Mouse (Mus musculus): ENCODE results near the gene Pard3. TPM values are rescaled to one million over a fixed set of nuclear protein-coding genes. Genes with fewer than 3 reads are reported as not detected.
A peak's percentile ranks its signal among the peaks of the same experiment; 100 is the strongest.

Pard3 gene
- polyA plus RNA-seq, 1 experiment from 2014 or later: 14.5 TPM

DNA sequence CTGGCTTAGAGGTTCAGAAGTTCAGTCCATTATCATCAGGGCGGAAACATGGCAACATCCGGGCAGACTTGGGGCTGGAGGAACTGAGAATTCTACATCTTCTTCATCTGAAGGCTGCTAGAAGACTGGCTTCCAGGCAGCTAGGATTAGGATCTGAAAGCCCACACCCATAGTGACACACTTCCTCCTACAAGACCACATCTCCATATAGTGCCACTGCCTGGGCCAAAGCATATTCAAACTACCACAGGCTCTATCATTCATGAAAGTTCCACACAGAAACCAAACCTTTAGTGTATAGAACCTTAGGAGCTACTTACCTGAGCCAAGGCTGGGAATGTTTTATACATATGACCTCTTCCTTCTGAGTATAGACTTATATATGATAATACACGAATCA, 476.6 kb downstream of the Pard3 start:
- DNase-seq (ENCODE audit: low spot score) (no peak), ATAC-seq (replicated peaks; ENCODE audit: low FRiP score) (no peak)
- H3K27me3 ChIP-seq (replicated peaks; ENCODE audit: control insufficient read depth, insufficient read depth, low read length): no peaks in the 10 kb centered on the region
- H3K9ac ChIP-seq (ENCODE audit: low read depth, low read length): no peak overlapping the region
- no peaks in the 10 kb centered on the region; the same call in 1 of the 2 replicates for H3K4me1 ChIP-seq (replicated peaks; ENCODE audit: control insufficient read depth, insufficient read depth, low read length)
- H3K9me3 ChIP-seq (ENCODE audit: control insufficient read depth, low read length): no peaks in the 10 kb centered on the region
- no peak overlapping the region for H3K4me2 ChIP-seq
- WGBS: 79% methylated on average over 3 of the region's 3 CpGs
- no peak overlapping the region for H3K27ac ChIP-seq (ENCODE audit: low read depth, low read length)
- H3K4me3 ChIP-seq (ENCODE audit: low read depth, low read length): no peak overlapping the region
- H3K36me3 ChIP-seq (ENCODE audit: control insufficient read depth, insufficient read depth, low read length): no peaks in the 10 kb centered on the region

DNA sequence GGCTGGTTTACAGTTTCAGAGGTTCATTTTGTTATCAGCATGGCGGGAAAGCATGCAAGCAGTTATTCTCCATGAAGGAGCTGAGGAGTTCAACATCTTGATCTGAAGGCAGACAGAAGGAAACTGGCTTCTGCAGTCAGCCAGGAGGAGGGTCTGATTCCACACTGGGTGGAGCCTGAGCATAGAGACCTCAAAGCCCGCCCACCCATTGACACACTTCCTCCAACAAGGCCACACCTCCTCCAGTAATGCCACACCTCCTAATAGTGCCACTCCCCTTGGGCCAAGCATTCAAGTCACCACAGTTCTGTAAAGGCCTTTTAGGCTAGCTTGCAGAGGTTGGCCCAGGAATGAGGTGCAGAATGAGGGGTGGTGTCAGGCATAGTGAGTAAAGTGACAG, 478.5 kb downstream of the Pard3 start:
- H3K27me3 ChIP-seq (replicated peaks; ENCODE audit: control insufficient read depth, insufficient read depth, low read length): no peaks in the 10 kb centered on the region
- WGBS: 68% methylated on average over 2 of the region's 2 CpGs
- ATAC-seq (replicated peaks; ENCODE audit: low FRiP score) (peak; percentile 86), DNase-seq (ENCODE audit: low spot score) (no peak)
- H3K4me2 ChIP-seq: no peak overlapping the region
- no peak overlapping the region for H3K27ac ChIP-seq (ENCODE audit: low read depth, low read length)
- no peaks in the 10 kb centered on the region; the same call in 1 of the 2 replicates for H3K4me1 ChIP-seq (replicated peaks; ENCODE audit: control insufficient read depth, insufficient read depth, low read length)
- H3K9ac ChIP-seq (ENCODE audit: low read depth, low read length): no peak overlapping the region
- H3K4me3 ChIP-seq (ENCODE audit: low read depth, low read length): no peak overlapping the region
- H3K9me3 ChIP-seq (ENCODE audit: control insufficient read depth, low read length): no peaks in the 10 kb centered on the region
- H3K36me3 ChIP-seq (ENCODE audit: control insufficient read depth, insufficient read depth, low read length): no peaks in the 10 kb centered on the region

DNA sequence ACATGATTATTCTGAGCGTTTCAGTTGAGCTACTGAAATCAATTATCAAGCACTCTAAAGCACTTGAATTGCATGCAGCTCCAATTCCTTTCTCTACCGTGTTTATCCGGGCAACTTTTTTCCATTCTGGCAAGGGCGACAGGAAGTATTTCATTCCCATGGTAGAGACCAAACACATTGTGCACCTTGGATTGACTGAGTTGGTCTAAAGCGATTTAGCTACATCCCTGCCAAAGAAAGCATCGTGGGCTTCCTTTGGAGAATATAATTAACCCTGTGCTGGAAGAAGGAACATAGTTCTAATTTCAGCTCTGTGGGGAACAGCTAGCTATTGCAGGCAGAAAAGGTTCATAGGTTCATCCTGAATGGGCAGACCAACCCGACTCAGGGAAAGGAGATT, 480.0 kb downstream of the Pard3 start:
- no peak overlapping the region for H3K27ac ChIP-seq (ENCODE audit: low read depth, low read length)

DNA sequence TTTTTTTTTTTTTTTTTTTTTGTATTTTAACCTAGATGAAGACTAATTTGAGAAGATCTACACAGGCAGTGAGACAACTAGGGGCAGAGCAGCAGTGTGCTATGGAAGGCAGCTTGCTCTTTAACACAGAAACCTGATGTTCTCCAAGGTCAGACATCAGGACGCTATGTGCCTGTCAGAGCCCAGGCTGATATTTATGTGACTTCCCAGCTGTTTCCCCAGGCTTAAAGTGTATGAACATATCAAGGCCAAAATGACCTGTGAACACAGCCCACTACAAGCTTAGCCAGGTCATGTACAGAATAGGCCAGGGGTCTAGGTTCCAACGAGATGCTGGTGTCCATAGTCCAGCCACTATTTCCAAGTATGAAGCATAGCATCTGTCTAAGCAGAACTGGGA, 482.5 kb downstream of the Pard3 start:
- 78% methylated on average over 2 of the region's 2 CpGs for WGBS
- no peak for DNase-seq (ENCODE audit: low spot score)
- H3K4me2 ChIP-seq: no peak overlapping the region
- no peak overlapping the region for H3K4me3 ChIP-seq (ENCODE audit: low read depth, low read length)
- no peak overlapping the region for H3K9ac ChIP-seq (ENCODE audit: low read depth, low read length)
- ATAC-seq (replicated peaks; ENCODE audit: low FRiP score): no peak
- no peak overlapping the region for H3K27ac ChIP-seq (ENCODE audit: low read depth, low read length)
- H3K36me3 ChIP-seq (ENCODE audit: control insufficient read depth, insufficient read depth, low read length): no peaks in the 10 kb centered on the region
- no peaks in the 10 kb centered on the region for H3K9me3 ChIP-seq (ENCODE audit: control insufficient read depth, low read length)
- H3K27me3 ChIP-seq (replicated peaks; ENCODE audit: control insufficient read depth, insufficient read depth, low read length): no peaks in the 10 kb centered on the region
- H3K4me1 ChIP-seq (replicated peaks; ENCODE audit: control insufficient read depth, insufficient read depth, low read length): peaks cover 3% of the 10 kb centered on the region; the same call in 1 of the 2 replicates

More for the DNA sequence above, 480.0 kb downstream of the Pard3 start:
- 79% methylated on average over 7 of the region's 7 CpGs for WGBS
- Histone ChIP-seq H3K27me3 (replicated peaks; ENCODE audit: control insufficient read depth, insufficient read depth, low read length) (no peaks in the 10 kb centered on the region), H3K36me3 (ENCODE audit: control insufficient read depth, insufficient read depth, low read length) (no peaks in the 10 kb centered on the region), H3K4me2 (no peak overlapping the region), H3K4me1 (replicated peaks; ENCODE audit: control insufficient read depth, insufficient read depth, low read length) (no peaks in the 10 kb centered on the region; the same call in 1 of the 2 replicates), H3K4me3 (ENCODE audit: low read depth, low read length) (no peak overlapping the region), H3K9me3 (ENCODE audit: control insufficient read depth, low read length) (no peaks in the 10 kb centered on the region), H3K9ac (ENCODE audit: low read depth, low read length) (no peak overlapping the region)
- no peak for ATAC-seq (replicated peaks; ENCODE audit: low FRiP score)
- no peak for DNase-seq (ENCODE audit: low spot score)

DNA sequence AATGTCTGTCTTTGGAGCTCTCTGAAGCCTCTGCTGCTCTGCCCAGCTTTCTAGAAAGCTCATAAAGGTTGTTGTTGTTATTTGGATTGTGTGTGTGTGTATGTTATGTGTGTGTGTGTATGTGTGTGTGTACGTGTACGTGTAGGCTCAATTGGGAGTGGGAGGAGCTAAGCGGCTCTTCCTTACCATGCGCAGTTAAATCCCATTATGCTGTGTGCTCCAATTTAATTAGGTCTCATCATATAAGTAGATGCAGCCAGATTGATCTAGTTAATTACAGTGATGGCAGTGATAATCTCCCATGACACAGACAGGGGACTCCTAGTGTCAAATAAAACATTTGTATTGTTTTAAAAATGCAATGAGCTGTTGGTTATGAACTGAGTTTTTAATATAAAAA, 487.2 kb downstream of the Pard3 start:
- Histone ChIP-seq H3K4me3 (ENCODE audit: low read depth, low read length) (no peak overlapping the region), H3K9me3 (ENCODE audit: control insufficient read depth, low read length) (no peaks in the 10 kb centered on the region), H3K4me2 (no peak overlapping the region), H3K27me3 (replicated peaks; ENCODE audit: control insufficient read depth, insufficient read depth, low read length) (no peaks in the 10 kb centered on the region), H3K36me3 (ENCODE audit: control insufficient read depth, insufficient read depth, low read length) (no peaks in the 10 kb centered on the region), H3K27ac (ENCODE audit: low read depth, low read length) (no peak overlapping the region), H3K9ac (ENCODE audit: low read depth, low read length) (no peak overlapping the region), H3K4me1 (replicated peaks; ENCODE audit: control insufficient read depth, insufficient read depth, low read length) (peaks cover 17% of the 10 kb centered on the region)
- DNase-seq (ENCODE audit: low spot score): no peak
- 90% methylated on average over 4 of the region's 4 CpGs for WGBS
- no peak for ATAC-seq (replicated peaks; ENCODE audit: low FRiP score)

DNA sequence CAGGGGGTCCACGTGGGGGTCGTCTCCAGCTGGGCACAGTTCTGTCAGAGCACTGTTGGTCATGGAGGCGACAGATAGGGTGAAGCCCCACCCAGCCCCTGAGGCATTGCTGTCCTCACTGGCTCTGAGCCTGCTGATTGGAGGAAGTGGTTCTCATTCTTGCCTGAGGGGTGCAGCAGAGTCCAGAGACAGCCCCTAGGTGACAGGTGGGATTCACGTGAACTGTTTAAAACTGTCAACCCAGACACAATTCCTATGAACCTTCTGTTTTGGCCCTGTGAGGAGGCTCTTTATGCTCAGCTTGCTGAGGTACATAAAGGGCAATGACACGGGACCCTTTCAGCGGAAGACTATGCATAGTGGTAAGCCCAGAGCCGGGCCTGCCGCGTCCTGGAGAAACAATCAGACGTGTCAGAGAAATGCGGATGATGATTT, 488.5 kb downstream of the Pard3 start:
- peak overlapping the region; percentile 31 for H3K4me2 ChIP-seq
- DNase-seq (ENCODE audit: low spot score) (no peak), ATAC-seq (replicated peaks; ENCODE audit: low FRiP score) (peak; percentile 88)
- no peaks in the 10 kb centered on the region for H3K9me3 ChIP-seq (ENCODE audit: control insufficient read depth, low read length)
- no peak overlapping the region for H3K4me3 ChIP-seq (ENCODE audit: low read depth, low read length)
- no peak overlapping the region for H3K9ac ChIP-seq (ENCODE audit: low read depth, low read length)
- no peaks in the 10 kb centered on the region for H3K27me3 ChIP-seq (replicated peaks; ENCODE audit: control insufficient read depth, insufficient read depth, low read length)
- no peak overlapping the region for H3K27ac ChIP-seq (ENCODE audit: low read depth, low read length)
- no peaks in the 10 kb centered on the region for H3K36me3 ChIP-seq (ENCODE audit: control insufficient read depth, insufficient read depth, low read length)
- 61% methylated on average over 11 of the region's 11 CpGs for WGBS
- peaks cover 25% of the 10 kb centered on the region for H3K4me1 ChIP-seq (replicated peaks; ENCODE audit: control insufficient read depth, insufficient read depth, low read length)

DNA sequence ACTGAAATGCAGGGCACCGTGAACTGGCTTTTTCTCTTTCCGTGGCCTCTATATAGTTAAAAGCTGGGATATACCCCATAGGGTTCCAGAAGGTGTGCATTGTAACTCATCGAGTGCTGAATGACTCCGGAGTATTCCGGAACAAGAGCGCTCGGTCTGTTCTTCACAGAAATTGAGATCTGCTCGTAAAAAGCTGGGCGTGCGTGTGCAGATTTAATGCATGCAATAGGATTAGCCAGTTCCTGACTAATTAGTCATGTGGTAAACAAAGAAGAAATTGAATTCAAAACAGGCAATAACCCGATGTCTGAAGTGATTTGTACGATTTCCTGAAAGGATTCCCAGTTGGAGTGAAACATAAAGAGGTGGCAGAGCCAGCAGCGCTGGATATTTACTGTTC, 489.1 kb downstream of the Pard3 start:
- no peaks in the 10 kb centered on the region for H3K27me3 ChIP-seq (replicated peaks; ENCODE audit: control insufficient read depth, insufficient read depth, low read length)
- H3K4me2 ChIP-seq: no peak overlapping the region
- no peaks in the 10 kb centered on the region for H3K9me3 ChIP-seq (ENCODE audit: control insufficient read depth, low read length)
- WGBS: 91% methylated on average over 13 of the region's 13 CpGs
- ATAC-seq (replicated peaks; ENCODE audit: low FRiP score): no peak
- no peaks in the 10 kb centered on the region for H3K36me3 ChIP-seq (ENCODE audit: control insufficient read depth, insufficient read depth, low read length)
- no peak overlapping the region for H3K4me3 ChIP-seq (ENCODE audit: low read depth, low read length)
- DNase-seq (ENCODE audit: low spot score): no peak
- no peak overlapping the region for H3K9ac ChIP-seq (ENCODE audit: low read depth, low read length)
- H3K4me1 ChIP-seq (replicated peaks; ENCODE audit: control insufficient read depth, insufficient read depth, low read length): peaks cover 25% of the 10 kb centered on the region
- H3K27ac ChIP-seq (ENCODE audit: low read depth, low read length): no peak overlapping the region

DNA sequence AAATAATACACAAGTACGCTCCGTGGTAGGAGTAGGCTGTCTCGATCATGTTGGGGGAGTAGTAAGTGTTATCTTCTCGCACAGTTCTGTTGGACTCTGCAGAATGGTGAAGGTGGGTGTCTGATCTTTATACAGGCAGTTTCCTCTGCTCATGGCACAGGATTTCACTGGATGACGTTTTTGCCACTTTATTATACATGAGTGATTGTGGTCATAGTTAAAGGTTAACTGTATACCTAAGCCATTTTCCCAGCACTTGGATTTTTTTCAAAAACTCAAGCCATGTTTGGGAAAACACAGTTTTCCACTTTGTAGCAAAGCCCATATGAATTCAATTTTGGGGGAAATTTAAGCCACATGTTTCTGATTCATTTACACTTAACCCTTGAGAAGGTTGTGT, 489.9 kb downstream of the Pard3 start:
- Histone ChIP-seq H3K27me3 (replicated peaks; ENCODE audit: control insufficient read depth, insufficient read depth, low read length) (no peaks in the 10 kb centered on the region), H3K9me3 (ENCODE audit: control insufficient read depth, low read length) (no peaks in the 10 kb centered on the region), H3K9ac (ENCODE audit: low read depth, low read length) (no peak overlapping the region), H3K36me3 (ENCODE audit: control insufficient read depth, insufficient read depth, low read length) (no peaks in the 10 kb centered on the region), H3K4me3 (ENCODE audit: low read depth, low read length) (no peak overlapping the region), H3K27ac (ENCODE audit: low read depth, low read length) (no peak overlapping the region), H3K4me2 (no peak overlapping the region), H3K4me1 (replicated peaks; ENCODE audit: control insufficient read depth, insufficient read depth, low read length) (peaks cover 25% of the 10 kb centered on the region)
- no peak for DNase-seq (ENCODE audit: low spot score)
- WGBS: 37% methylated on average over 5 of the region's 5 CpGs
- ATAC-seq (replicated peaks; ENCODE audit: low FRiP score): peak; percentile 65

DNA sequence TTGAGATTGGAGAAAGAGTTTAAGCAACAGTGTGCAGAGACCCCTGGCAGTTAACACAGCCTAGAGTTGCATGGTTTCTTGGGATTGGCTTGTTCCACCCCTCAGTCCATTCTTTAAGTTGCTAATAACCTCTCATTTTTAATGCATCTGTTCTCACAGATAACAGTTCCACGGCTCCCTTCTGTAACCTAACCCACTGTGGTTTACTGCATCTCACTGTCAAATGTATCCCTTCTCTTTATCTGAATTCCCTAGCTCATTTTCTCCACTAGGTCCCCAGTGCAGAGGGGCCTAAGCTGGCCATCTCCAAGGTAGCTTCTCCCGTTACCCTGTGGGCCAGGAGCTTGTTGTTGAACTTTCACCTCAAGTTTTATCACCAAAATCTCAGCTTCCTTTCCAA, 492.1 kb downstream of the Pard3 start:
- H3K4me3 ChIP-seq (ENCODE audit: low read depth, low read length): no peak overlapping the region
- ATAC-seq (replicated peaks; ENCODE audit: low FRiP score) (peak; percentile 30; the same call in 1 of the 2 replicates), DNase-seq (ENCODE audit: low spot score) (no peak)
- H3K27ac ChIP-seq (ENCODE audit: low read depth, low read length): no peak overlapping the region
- no peaks in the 10 kb centered on the region for H3K27me3 ChIP-seq (replicated peaks; ENCODE audit: control insufficient read depth, insufficient read depth, low read length)
- peaks cover 22% of the 10 kb centered on the region for H3K4me1 ChIP-seq (replicated peaks; ENCODE audit: control insufficient read depth, insufficient read depth, low read length)
- no peak overlapping the region for H3K9ac ChIP-seq (ENCODE audit: low read depth, low read length)
- H3K4me2 ChIP-seq: no peak overlapping the region
- WGBS: 32% methylated on average over 2 of the region's 2 CpGs
- no peaks in the 10 kb centered on the region for H3K36me3 ChIP-seq (ENCODE audit: control insufficient read depth, insufficient read depth, low read length)
- no peaks in the 10 kb centered on the region for H3K9me3 ChIP-seq (ENCODE audit: control insufficient read depth, low read length)
